Mouse (Mus musculus): ENCODE measurements around the gene Trpc4ap. TPM values are rescaled to one million over a fixed set of nuclear protein-coding genes. Genes with fewer than 3 reads are reported as not detected.

Trpc4ap gene
- polyA plus RNA-seq, 1 experiment from 2014 or later, result 160 TPM

GRCm38 (mm10) chr2:155663097-155663496 is 29.1 kb downstream of the Trpc4ap start:
- Histone ChIP-seq H3K4me1 (replicated peaks) (no peaks in the 10 kb centered on the region), H3K4me3 (no peak overlapping the region), H3K27ac (no peak overlapping the region), H3K36me3 (peaks cover 92% of the 10 kb centered on the region), H3K9me3 (no peaks in the 10 kb centered on the region), H3K27me3 (ENCODE audit: insufficient read depth, poor library complexity, severe bottlenecking) (no peaks in the 10 kb centered on the region)
- 35% methylated on average over 5 of the region's 5 CpGs for WGBS
- peak; percentile 12 for DNase-seq (ENCODE audit: low spot score)

DNA sequence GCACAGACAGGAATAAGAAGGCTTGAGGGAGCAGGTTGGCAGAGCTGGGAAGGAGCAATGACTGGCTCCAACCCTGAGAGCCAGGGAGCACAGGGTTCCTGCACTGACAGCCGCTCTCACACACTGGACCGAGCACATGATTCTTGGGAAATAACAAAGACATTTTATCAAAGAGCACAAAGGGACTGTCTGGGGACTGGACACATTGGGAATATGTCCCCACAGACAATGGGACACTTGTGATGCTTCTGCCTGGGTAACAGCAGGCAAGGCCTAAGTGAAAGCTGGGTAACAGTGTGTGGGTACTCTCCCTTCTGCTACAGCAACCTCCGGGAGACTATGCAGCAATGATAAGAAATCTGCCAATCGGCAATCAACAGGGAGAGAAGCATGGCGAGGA is 29.8 kb downstream of the Trpc4ap start:
- no peak for DNase-seq (ENCODE audit: low spot score)
- 93% methylated on average over 5 of the region's 5 CpGs for WGBS
- Histone ChIP-seq H3K4me3 (no peak overlapping the region), H3K4me1 (replicated peaks) (no peaks in the 10 kb centered on the region), H3K27me3 (ENCODE audit: insufficient read depth, poor library complexity, severe bottlenecking) (no peaks in the 10 kb centered on the region), H3K27ac (no peak overlapping the region), H3K36me3 (peaks cover 92% of the 10 kb centered on the region), H3K9me3 (no peaks in the 10 kb centered on the region)

DNA sequence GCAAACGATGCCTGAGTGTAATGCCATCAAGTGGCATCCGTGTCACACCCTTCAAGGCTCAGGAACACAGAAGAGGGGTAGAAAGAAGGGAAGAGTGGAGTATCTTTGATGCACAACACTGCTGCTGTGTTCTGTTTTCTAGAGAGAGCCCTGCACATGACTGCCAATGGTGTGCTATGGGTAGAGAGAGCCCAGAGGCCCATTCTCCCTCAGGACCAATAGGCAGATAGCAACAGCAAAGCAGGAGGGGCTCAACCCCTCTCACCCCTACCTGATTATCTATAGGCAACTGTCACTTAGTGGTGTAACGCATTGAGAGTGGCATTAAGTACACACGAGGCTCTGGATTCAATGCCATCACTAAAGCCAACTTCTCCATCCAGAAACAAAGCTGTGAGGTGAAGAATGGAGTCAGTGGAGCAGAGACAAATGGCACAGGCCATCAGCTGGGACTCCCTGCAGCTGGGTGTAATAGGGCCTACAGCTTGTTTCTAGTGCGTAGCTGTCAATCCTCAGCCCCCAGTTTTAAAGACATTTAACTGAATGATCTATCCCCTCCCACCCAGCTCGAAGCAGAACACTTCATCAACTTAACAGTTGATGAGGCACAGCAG is 36.3 kb downstream of the Trpc4ap start:
- H3K27me3 ChIP-seq (ENCODE audit: insufficient read depth, poor library complexity, severe bottlenecking), result no peaks in the 10 kb centered on the region
- 55% methylated on average over 6 of the region's 6 CpGs for WGBS
- peaks cover 94% of the 10 kb centered on the region for H3K36me3 ChIP-seq
- no peak overlapping the region for H3K27ac ChIP-seq
- H3K4me3 ChIP-seq, result no peak overlapping the region
- H3K4me1 ChIP-seq (replicated peaks), result peaks cover 11% of the 10 kb centered on the region
- DNase-seq (ENCODE audit: low spot score), result peak; percentile 18
- H3K9me3 ChIP-seq, result no peaks in the 10 kb centered on the region

- Histone ChIP-seq H3K4me1 (replicated peaks) (peaks cover 11% of the 10 kb centered on the region), H3K9me3 (no peaks in the 10 kb centered on the region), H3K27ac (no peak overlapping the region), H3K4me3 (no peak overlapping the region), H3K36me3 (peaks cover 100% of the 10 kb centered on the region), H3K27me3 (ENCODE audit: insufficient read depth, poor library complexity, severe bottlenecking) (no peaks in the 10 kb centered on the region)
- DNase-seq (ENCODE audit: low spot score), result no peak
- WGBS, result 95% methylated on average over 5 of the region's 5 CpGs
Observed at GRCm38 (mm10) chr2:155652618-155653017, 39.6 kb downstream of the Trpc4ap start.

DNA sequence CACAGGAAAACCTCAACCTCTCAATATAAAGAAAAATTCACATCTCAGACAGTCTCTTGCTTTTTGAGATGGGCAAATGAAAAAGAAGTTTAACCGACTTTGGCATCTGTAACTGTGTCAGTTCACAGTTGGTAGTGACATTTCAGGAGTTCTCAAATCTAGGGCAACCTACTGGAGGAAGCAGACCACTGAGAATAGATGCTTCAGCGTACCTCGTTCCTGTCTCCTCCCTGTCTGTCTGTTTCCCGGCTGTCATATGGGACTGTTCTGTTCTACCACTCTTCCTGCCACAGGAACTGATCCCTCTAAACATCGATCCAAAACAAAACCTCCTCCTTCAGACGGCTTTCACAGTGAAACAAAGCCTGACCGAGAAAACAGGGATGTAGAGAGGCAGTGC is 46.4 kb downstream of the Trpc4ap start:
- H3K4me3 ChIP-seq, result no peak overlapping the region
- no peaks in the 10 kb centered on the region for H3K27me3 ChIP-seq (ENCODE audit: insufficient read depth, poor library complexity, severe bottlenecking)
- 85% methylated on average over 7 of the region's 7 CpGs for WGBS
- H3K9me3 ChIP-seq, result no peaks in the 10 kb centered on the region
- H3K27ac ChIP-seq, result no peak overlapping the region
- H3K4me1 ChIP-seq (replicated peaks), result peaks cover 11% of the 10 kb centered on the region; the same call in 1 of the 2 replicates
- DNase-seq (ENCODE audit: low spot score), result no peak
- H3K36me3 ChIP-seq, result peaks cover 99% of the 10 kb centered on the region

GRCm38 (mm10) chr2:155641540-155642472 is 50.4 kb downstream of the Trpc4ap start:
- Histone ChIP-seq H3K4me1 (replicated peaks) (peaks cover 12% of the 10 kb centered on the region; the same call in 1 of the 2 replicates), H3K4me3 (no peak overlapping the region), H3K27me3 (ENCODE audit: insufficient read depth, poor library complexity, severe bottlenecking) (no peaks in the 10 kb centered on the region), H3K27ac (peak overlapping the region; percentile 19), H3K36me3 (peaks cover 99% of the 10 kb centered on the region), H3K9me3 (no peaks in the 10 kb centered on the region)
- DNase-seq (ENCODE audit: low spot score), result peak; percentile 19
- WGBS, result 82% methylated on average over 18 of the region's 18 CpGs

- Histone ChIP-seq H3K27ac (peak overlapping the region; percentile 46; the same call in 1 of the 2 replicates), H3K4me1 (replicated peaks) (peaks cover 12% of the 10 kb centered on the region; the same call in 1 of the 2 replicates), H3K9me3 (no peaks in the 10 kb centered on the region), H3K27me3 (ENCODE audit: insufficient read depth, poor library complexity, severe bottlenecking) (no peaks in the 10 kb centered on the region), H3K4me3 (no peak overlapping the region), H3K36me3 (peaks cover 100% of the 10 kb centered on the region)
- DNase-seq (ENCODE audit: low spot score), result no peak
- 85% methylated on average over 6 of the region's 6 CpGs for WGBS
Observed at GRCm38 (mm10) chr2:155640656-155641055, 51.5 kb downstream of the Trpc4ap start.

DNA sequence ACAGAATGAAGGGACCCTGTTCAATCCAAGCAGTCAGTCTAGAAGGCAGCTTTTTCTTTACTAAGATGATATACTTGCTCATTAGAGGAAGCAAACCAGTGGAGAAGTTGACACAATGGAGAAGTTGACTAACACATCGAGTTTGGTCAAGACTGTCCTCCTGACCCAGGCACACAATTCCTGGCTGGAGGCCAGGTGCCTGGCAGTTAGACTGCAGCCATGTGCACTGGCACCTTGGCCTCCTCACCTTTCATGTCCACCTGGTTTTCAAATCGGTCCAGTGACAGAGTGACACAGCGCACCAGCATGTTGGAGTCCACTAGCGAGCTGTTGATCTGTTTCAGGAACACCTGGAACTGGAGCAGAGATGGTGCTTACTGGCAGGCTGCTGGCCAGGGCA is 54.8 kb downstream of the Trpc4ap start:
- no peak overlapping the region for H3K27ac ChIP-seq
- no peak for DNase-seq (ENCODE audit: low spot score)
- 97% methylated on average over 4 of the region's 4 CpGs for WGBS
- no peaks in the 10 kb centered on the region for H3K9me3 ChIP-seq
- peaks cover 100% of the 10 kb centered on the region for H3K36me3 ChIP-seq
- H3K4me1 ChIP-seq (replicated peaks), result peaks cover 19% of the 10 kb centered on the region
- H3K4me3 ChIP-seq, result no peak overlapping the region
- peaks cover 28% of the 10 kb centered on the region for H3K27me3 ChIP-seq (ENCODE audit: insufficient read depth, poor library complexity, severe bottlenecking)

- Histone ChIP-seq H3K4me3 (no peak overlapping the region), H3K4me1 (replicated peaks) (peaks cover 23% of the 10 kb centered on the region), H3K27ac (no peak overlapping the region), H3K27me3 (ENCODE audit: insufficient read depth, poor library complexity, severe bottlenecking) (peaks cover 33% of the 10 kb centered on the region), H3K36me3 (peaks cover 100% of the 10 kb centered on the region), H3K9me3 (no peaks in the 10 kb centered on the region)
- DNase-seq (ENCODE audit: low spot score), result no peak
Observed at GRCm38 (mm10) chr2:155636881-155637280, 55.3 kb downstream of the Trpc4ap start.

DNA sequence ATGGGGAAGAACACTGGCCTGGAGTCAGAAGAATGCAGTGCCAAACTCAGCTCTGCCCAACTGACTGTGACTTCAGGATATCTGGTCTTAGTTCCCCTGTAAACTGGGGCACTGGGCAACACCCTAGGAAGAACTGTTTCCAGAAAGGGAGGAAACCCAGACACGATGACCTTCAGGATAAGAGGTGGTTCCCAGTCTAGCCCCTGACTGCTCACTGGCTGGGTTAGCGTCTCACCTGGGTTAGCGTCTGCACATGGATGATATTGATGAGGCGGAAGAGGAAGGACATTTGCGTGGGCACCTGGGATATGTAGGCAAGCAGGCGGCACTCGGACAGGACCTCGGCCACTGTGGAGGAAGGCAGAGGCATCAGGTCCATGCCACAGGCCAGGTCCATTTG is 56.2 kb downstream of the Trpc4ap start:
- 97% methylated on average over 8 of the region's 8 CpGs for WGBS
- no peak for DNase-seq (ENCODE audit: low spot score)
- no peak overlapping the region for H3K27ac ChIP-seq
- peaks cover 25% of the 10 kb centered on the region for H3K4me1 ChIP-seq (replicated peaks)
- no peak overlapping the region for H3K4me3 ChIP-seq
- peaks cover 42% of the 10 kb centered on the region for H3K27me3 ChIP-seq (ENCODE audit: insufficient read depth, poor library complexity, severe bottlenecking)
- no peaks in the 10 kb centered on the region for H3K9me3 ChIP-seq
- peaks cover 99% of the 10 kb centered on the region for H3K36me3 ChIP-seq

- peaks cover 85% of the 10 kb centered on the region for H3K36me3 ChIP-seq
- no peaks in the 10 kb centered on the region for H3K9me3 ChIP-seq
- H3K27ac ChIP-seq, result no peak overlapping the region
- H3K4me3 ChIP-seq, result no peak overlapping the region
- no peak for DNase-seq (ENCODE audit: low spot score)
- H3K4me1 ChIP-seq (replicated peaks), result peaks cover 35% of the 10 kb centered on the region
- H3K27me3 ChIP-seq (ENCODE audit: insufficient read depth, poor library complexity, severe bottlenecking), result peaks cover 56% of the 10 kb centered on the region
- WGBS, result 93% methylated on average over 8 of the region's 8 CpGs
Observed at GRCm38 (mm10) chr2:155634562-155634961, 57.6 kb downstream of the Trpc4ap start.

GRCm38 (mm10) chr2:155633731-155634130 is 58.5 kb downstream of the Trpc4ap start:
- no peak for DNase-seq (ENCODE audit: low spot score)
- Histone ChIP-seq H3K27ac (no peak overlapping the region), H3K4me1 (replicated peaks) (peaks cover 43% of the 10 kb centered on the region), H3K27me3 (ENCODE audit: insufficient read depth, poor library complexity, severe bottlenecking) (peaks cover 65% of the 10 kb centered on the region), H3K36me3 (peaks cover 77% of the 10 kb centered on the region), H3K4me3 (no peak overlapping the region), H3K9me3 (no peaks in the 10 kb centered on the region)
- WGBS, result 94% methylated on average over 9 of the region's 9 CpGs

- Histone ChIP-seq H3K9me3 (no peaks in the 10 kb centered on the region), H3K36me3 (peaks cover 73% of the 10 kb centered on the region), H3K27ac (no peak overlapping the region), H3K27me3 (ENCODE audit: insufficient read depth, poor library complexity, severe bottlenecking) (peaks cover 71% of the 10 kb centered on the region), H3K4me3 (peak overlapping the region; percentile 1; the same call in 1 of the 2 replicates), H3K4me1 (replicated peaks) (peaks cover 48% of the 10 kb centered on the region)
- WGBS, result 61% methylated on average over 19 of the region's 19 CpGs
- DNase-seq (ENCODE audit: low spot score), result no peak
Observed at GRCm38 (mm10) chr2:155633121-155633520, 59.1 kb downstream of the Trpc4ap start.
